Mouse (Mus musculus): ENCODE data around the gene Mrps7. TPM values are rescaled to one million over a fixed set of nuclear protein-coding genes. Genes with fewer than 3 reads are reported as not detected.

Gene Mrps7
- polyA plus RNA-seq, 1 experiment = 26.7 TPM

DNA sequence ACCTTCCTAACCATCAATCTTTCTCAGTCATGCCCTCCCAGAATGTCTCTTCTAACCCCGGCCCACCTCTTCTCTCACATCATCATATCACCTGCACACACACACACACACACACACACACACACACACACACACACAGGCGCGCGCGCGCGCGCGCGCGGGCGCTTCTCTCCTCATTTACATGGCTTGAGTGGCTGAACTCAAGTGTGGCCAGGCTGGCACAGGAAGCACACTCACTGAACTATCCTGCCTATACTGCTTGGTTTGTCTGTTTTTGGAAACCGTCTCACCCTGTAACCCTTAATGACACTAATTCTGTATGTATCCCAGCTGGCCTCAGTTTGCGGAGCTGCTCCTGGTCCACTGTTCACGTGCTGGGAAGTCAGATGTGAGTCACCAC is 3.0 kb upstream of the Mrps7 start:
- TF ChIP-seq CTCF (IDR thresholded peaks at IDR 0.05; ENCODE audit: control insufficient read depth, insufficient read depth, low read length) (no peak), POLR2A (IDR thresholded peaks at IDR 0.05; ENCODE audit: borderline replicate concordance, control insufficient read depth, low read depth, low read length) (no peak)
- H3K4me1 ChIP-seq (ENCODE audit: control insufficient read depth, insufficient read depth, low read length) = peaks cover 10% of the 10 kb centered on the region
- no peak overlapping the region for H3K4me3 ChIP-seq (replicated peaks; ENCODE audit: control insufficient read depth, low read depth, low read length)
- 78% methylated on average over 15 of the region's 15 CpGs for WGBS
- no peak overlapping the region for H3K27ac ChIP-seq (ENCODE audit: control insufficient read depth, insufficient read depth, low read depth, low read length, poor library complexity)

DNA sequence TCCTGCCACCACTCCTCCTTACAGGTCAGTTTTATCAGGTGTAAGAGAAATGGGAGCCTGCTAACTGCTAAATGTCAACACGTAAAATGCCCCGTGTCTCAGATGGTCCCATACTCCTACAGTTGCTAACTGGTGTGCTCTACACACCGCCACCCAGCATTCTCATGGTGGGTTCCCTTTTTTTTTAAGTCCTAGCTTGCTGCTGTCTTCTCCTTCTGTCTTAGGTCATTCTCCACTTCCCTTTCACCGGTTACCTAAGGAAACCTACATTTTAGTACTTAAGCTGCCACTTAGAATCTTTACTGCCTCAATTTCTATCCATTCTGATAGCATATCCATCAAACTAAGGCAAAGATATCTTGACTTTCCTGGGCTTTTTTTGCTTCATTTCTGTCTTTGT is 2.6 kb upstream of the Mrps7 start:
- H3K4me1 ChIP-seq (ENCODE audit: control insufficient read depth, insufficient read depth, low read length) = peaks cover 10% of the 10 kb centered on the region
- no peak overlapping the region for H3K4me3 ChIP-seq (replicated peaks; ENCODE audit: control insufficient read depth, low read depth, low read length)
- no peak overlapping the region; the same call in 1 of the 2 replicates for H3K27ac ChIP-seq (ENCODE audit: control insufficient read depth, insufficient read depth, low read depth, low read length, poor library complexity)

DNA sequence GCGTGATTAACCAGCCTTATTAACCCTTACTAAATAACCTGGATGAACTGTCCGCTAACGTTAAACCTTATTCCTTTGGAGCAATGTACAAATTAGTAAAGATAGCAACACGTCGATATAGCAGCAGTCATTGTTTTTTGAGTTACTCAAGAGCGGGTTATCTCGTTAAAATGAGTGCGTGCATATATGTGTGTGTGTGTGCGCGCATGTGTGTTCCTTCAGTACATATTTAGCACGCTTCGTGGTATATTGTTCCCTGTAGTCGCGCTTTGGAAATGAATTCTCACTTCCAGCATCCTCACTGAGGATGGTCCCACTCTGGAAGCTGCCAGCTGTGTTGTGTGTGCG is 623 bp upstream of the Mrps7 start:
- H3K27ac ChIP-seq (ENCODE audit: control insufficient read depth, insufficient read depth, low read depth, low read length, poor library complexity) = peak overlapping the region; percentile 96
- H3K4me3 ChIP-seq (replicated peaks; ENCODE audit: control insufficient read depth, low read depth, low read length) = peak overlapping the region; percentile 98
- TF ChIP-seq POLR2A (IDR thresholded peaks at IDR 0.05; ENCODE audit: borderline replicate concordance, control insufficient read depth, low read depth, low read length) (no peak), CTCF (IDR thresholded peaks at IDR 0.05; ENCODE audit: control insufficient read depth, insufficient read depth, low read length) (no peak)
- peaks cover 10% of the 10 kb centered on the region for H3K4me1 ChIP-seq (ENCODE audit: control insufficient read depth, insufficient read depth, low read length)
- 3% methylated on average over 15 of the region's 15 CpGs for WGBS

More for the DNA sequence above, 2.6 kb upstream of the Mrps7 start:
- 10% methylated on average over 4 of the region's 4 CpGs for WGBS
- TF ChIP-seq POLR2A (IDR thresholded peaks at IDR 0.05; ENCODE audit: borderline replicate concordance, control insufficient read depth, low read depth, low read length) (no peak), CTCF (IDR thresholded peaks at IDR 0.05; ENCODE audit: control insufficient read depth, insufficient read depth, low read length) (no peak)

DNA sequence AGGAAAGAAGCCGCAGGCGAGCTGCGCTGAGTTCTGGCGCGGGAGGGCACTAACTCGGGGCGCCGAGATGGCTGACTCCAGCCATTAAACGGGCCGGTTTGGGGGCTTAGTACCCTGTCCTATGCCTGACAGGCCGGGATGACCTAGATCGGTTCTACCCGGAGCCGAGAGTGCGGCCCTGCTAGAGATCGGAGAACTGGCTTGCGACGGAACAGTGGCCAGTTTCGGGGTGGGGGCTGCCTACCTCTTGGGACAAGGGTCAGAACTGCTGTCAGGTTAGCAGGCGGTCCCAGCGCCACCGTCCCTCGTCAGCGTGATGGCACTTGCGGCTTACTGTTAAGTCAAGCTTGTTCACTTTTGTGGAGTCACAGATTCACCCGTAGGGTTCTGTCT is 575 bp downstream of the Mrps7 start:
- Histone ChIP-seq H3K4me1 (ENCODE audit: control insufficient read depth, insufficient read depth, low read length) (peaks cover 9% of the 10 kb centered on the region), H3K4me3 (replicated peaks; ENCODE audit: control insufficient read depth, low read depth, low read length) (peak overlapping the region; percentile 98), H3K27ac (ENCODE audit: control insufficient read depth, insufficient read depth, low read depth, low read length, poor library complexity) (peak overlapping the region; percentile 96)
- no peak for TF ChIP-seq POLR2A (IDR thresholded peaks at IDR 0.05; ENCODE audit: borderline replicate concordance, control insufficient read depth, low read depth, low read length)
- TF ChIP-seq CTCF (IDR thresholded peaks at IDR 0.05; ENCODE audit: control insufficient read depth, insufficient read depth, low read length) = no peak
- WGBS = under 1% methylated on average over 26 of the region's 26 CpGs

DNA sequence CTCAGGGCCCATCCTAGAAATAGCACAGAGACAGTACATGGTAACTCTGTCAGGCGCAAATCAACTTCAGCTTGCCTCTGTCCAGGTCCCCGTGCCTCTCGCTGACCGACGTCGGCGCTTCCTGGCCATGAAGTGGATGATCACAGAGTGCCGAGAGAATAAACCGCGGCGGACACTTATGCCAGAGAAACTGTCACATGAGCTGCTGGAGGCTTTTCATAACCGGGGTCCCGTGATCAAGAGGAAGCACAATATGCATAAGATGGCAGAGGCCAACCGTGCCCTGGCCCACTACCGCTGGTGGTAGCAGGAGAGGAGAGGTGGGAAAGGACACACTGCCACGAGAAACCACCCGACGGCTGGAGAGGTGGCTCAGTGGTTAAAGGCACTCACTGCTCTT is 3.0 kb downstream of the Mrps7 start:
- H3K4me1 ChIP-seq (ENCODE audit: control insufficient read depth, insufficient read depth, low read length) = peaks cover 3% of the 10 kb centered on the region
- no peak overlapping the region for H3K27ac ChIP-seq (ENCODE audit: control insufficient read depth, insufficient read depth, low read depth, low read length, poor library complexity)
- TF ChIP-seq CTCF (IDR thresholded peaks at IDR 0.05; ENCODE audit: control insufficient read depth, insufficient read depth, low read length) = no peak
- no peak for TF ChIP-seq POLR2A (IDR thresholded peaks at IDR 0.05; ENCODE audit: borderline replicate concordance, control insufficient read depth, low read depth, low read length)
- H3K4me3 ChIP-seq (replicated peaks; ENCODE audit: control insufficient read depth, low read depth, low read length) = no peak overlapping the region
- WGBS = 93% methylated on average over 18 of the region's 18 CpGs

DNA sequence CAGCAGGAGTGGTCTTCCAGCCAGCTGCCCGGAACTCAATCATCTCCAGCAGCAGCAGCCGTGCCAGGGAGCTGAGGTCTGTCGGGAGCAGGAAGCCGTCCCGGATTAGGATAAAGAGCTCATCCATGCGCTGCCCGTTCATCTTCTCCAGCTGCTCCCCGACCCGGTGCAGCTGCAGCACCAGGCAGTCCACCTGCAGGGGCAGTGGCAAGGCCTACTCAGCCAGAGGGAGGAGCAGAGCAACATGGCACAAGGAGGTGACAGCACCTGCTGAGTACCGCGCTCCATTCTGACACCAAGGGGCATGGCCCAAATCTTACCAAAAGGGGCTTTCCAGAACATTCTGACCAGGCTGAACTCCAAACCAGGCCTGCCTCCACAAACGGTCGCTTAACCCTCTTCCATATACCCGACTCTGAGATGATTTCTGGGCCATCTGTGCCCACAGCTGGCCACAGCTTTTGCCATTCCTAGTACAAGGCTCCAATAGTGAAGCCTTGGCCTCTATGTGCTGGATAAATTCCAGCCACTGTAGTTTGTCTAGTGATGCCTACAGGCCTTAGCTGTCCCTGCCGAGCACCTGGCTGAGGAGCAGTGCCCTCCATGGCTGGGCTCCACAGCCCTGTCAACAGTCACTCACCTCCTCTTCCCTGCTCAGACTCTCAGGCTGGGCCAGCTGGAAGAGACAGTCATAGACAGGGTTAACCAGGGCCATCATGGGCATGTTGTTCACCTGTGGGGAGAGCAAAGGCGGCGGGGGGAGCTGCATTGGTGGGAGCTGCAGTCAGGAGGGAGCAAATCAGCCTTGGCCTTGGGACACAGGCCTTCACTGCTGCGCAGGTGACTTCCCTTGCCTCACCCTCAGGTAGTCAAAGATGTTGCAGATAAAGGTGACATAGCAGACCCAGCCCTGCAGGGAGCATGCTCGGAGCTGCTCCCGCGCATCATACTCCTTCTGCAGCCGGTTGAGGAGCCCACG is 5.0 kb downstream of the Mrps7 start:
- H3K4me3 ChIP-seq (replicated peaks; ENCODE audit: control insufficient read depth, low read depth, low read length) = no peak overlapping the region
- WGBS = 90% methylated on average over 23 of the region's 23 CpGs
- H3K27ac ChIP-seq (ENCODE audit: control insufficient read depth, insufficient read depth, low read depth, low read length, poor library complexity) = no peak overlapping the region
- no peak for TF ChIP-seq CTCF (IDR thresholded peaks at IDR 0.05; ENCODE audit: control insufficient read depth, insufficient read depth, low read length)
- TF ChIP-seq POLR2A (IDR thresholded peaks at IDR 0.05; ENCODE audit: borderline replicate concordance, control insufficient read depth, low read depth, low read length) = no peak
- H3K4me1 ChIP-seq (ENCODE audit: control insufficient read depth, insufficient read depth, low read length) = peaks cover under 1% of the 10 kb centered on the region

DNA sequence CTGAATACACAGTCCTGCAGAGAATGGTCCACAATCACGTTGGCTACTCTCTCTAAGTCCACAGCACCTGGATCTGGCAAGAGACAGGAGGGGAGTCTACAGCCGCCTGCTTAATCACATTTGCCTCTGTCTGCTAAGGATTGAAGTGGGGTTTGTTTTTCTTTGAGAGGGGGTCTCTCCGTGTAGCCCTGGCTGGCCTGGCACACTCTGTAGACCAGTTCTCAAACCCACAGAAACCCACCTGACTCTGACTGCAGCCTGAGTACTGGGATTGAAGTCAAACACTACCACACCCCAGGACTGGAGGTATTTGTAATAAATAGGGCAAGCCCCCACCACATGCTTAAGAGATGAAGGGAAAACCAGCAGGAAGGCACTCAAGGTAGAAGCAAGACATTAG is 5.9 kb downstream of the Mrps7 start:
- no peak for TF ChIP-seq POLR2A (IDR thresholded peaks at IDR 0.05; ENCODE audit: borderline replicate concordance, control insufficient read depth, low read depth, low read length)
- H3K27ac ChIP-seq (ENCODE audit: control insufficient read depth, insufficient read depth, low read depth, low read length, poor library complexity) = no peak overlapping the region
- H3K4me1 ChIP-seq (ENCODE audit: control insufficient read depth, insufficient read depth, low read length) = peaks cover 1% of the 10 kb centered on the region; the same call in 1 of the 2 replicates
- WGBS = 81% methylated on average over 3 of the region's 3 CpGs
- no peak overlapping the region for H3K4me3 ChIP-seq (replicated peaks; ENCODE audit: control insufficient read depth, low read depth, low read length)

DNA sequence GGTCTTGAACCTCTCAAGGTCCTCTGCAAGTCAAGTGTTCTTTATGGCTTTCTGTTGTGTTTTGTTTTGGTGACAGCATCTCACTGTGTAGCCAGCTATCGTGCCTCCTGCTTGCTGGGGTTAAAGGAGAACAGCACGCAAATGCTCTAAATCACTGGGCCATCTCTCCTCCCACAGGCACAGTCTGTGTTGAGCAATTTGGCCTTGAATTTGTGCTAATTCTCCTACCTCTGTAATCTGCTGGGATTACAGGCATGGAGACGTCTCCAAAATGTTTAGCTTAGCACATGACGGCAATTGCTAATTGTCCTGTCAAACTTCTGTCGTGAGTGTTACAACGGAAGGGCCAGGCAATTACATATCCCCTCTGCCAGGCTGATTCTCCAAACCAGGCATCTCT is 7.4 kb downstream of the Mrps7 start:
- H3K4me3 ChIP-seq (replicated peaks; ENCODE audit: control insufficient read depth, low read depth, low read length) = no peak overlapping the region
- H3K27ac ChIP-seq (ENCODE audit: control insufficient read depth, insufficient read depth, low read depth, low read length, poor library complexity) = no peak overlapping the region
- 88% methylated on average over 6 of the region's 6 CpGs for WGBS
- H3K4me1 ChIP-seq (ENCODE audit: control insufficient read depth, insufficient read depth, low read length) = peaks cover 1% of the 10 kb centered on the region; the same call in 1 of the 2 replicates
- TF ChIP-seq CTCF (IDR thresholded peaks at IDR 0.05; ENCODE audit: control insufficient read depth, insufficient read depth, low read length) (no peak), POLR2A (IDR thresholded peaks at IDR 0.05; ENCODE audit: borderline replicate concordance, control insufficient read depth, low read depth, low read length) (no peak)

Measured in bone marrow, adult 2 months (tissue).